Mouse (Mus musculus) gonadal fat pad, adult 2 months (tissue): ENCODE data around the gene Ugt1a9. TPM values are rescaled to one million over a fixed set of nuclear protein-coding genes. Genes with fewer than 3 reads are reported as not detected.

Source experiments
- DNase-seq: peaks from one replicate; pipeline ENCODE4 v3.0.0-alpha.2; 2012; ENCODE audit warnings: low read depth
- polyA plus RNA-seq: library from polyadenylated mRNA; depleted of rRNA; stranded (reverse); fragments of >200 nt; gene quantifications from 2 replicates; pipeline ENCODE4 v1.2.3, GENCODE M21; 2012; rRNA removed

The Ugt1a9 gene
- polyA plus RNA-seq, 1 experiment, result 0.14 TPM

GRCm38 (mm10) chr1:88258881-88259642 is 188.5 kb downstream of the Ugt1a9 start:
- DNase-seq, result no peak

GRCm38 (mm10) chr1:88259643-88260024 is 189.0 kb downstream of the Ugt1a9 start:
- DNase-seq, result no peak

- no peak for DNase-seq
Observed at GRCm38 (mm10) chr1:88260114-88260513, 189.5 kb downstream of the Ugt1a9 start.

- no peak for DNase-seq
Observed at GRCm38 (mm10) chr1:88260604-88261377, 190.2 kb downstream of the Ugt1a9 start.

- no peak for DNase-seq
Observed at GRCm38 (mm10) chr1:88261706-88262105, 191.1 kb downstream of the Ugt1a9 start.

- DNase-seq, result no peak
Observed at GRCm38 (mm10) chr1:88262255-88262654, 191.7 kb downstream of the Ugt1a9 start.

- DNase-seq, result no peak
Observed at GRCm38 (mm10) chr1:88262961-88263360, 192.4 kb downstream of the Ugt1a9 start.

GRCm38 (mm10) chr1:88263778-88264177 is 193.2 kb downstream of the Ugt1a9 start:
- DNase-seq, result no peak

- DNase-seq, result no peak
Observed at GRCm38 (mm10) chr1:88264237-88264868, 193.8 kb downstream of the Ugt1a9 start.

- DNase-seq, result no peak
Observed at GRCm38 (mm10) chr1:88264869-88265240, 194.3 kb downstream of the Ugt1a9 start.

GRCm38 (mm10) chr1:88266123-88266522 is 195.5 kb downstream of the Ugt1a9 start:
- DNase-seq, result no peak

GRCm38 (mm10) chr1:88267489-88267888 is 196.9 kb downstream of the Ugt1a9 start:
- no peak for DNase-seq

- no peak for DNase-seq
Observed at GRCm38 (mm10) chr1:88268070-88268469, 197.5 kb downstream of the Ugt1a9 start.

Other genes with a start within 250 kb of the Ugt1a9 start
- gene Dgkd, start 217.5 kb upstream of the Ugt1a9 start, polyA plus RNA-seq, result 44.3 and 47.5 TPM in 2 replicates
- gene Usp40, start 62.2 kb upstream of the Ugt1a9 start, polyA plus RNA-seq, result 11.2 and 12.0 TPM in 2 replicates
- not detected in 2 replicates for gene Ugt1a10, start 15.4 kb upstream of the Ugt1a9 start, polyA plus RNA-seq
- gene Ugt1a8, start 17.0 kb downstream of the Ugt1a9 start, polyA plus RNA-seq, result 0.06 and 0.19 TPM in 2 replicates
- 8.3 and 11.2 TPM in 2 replicates for gene Ugt1a7c, start 24.3 kb downstream of the Ugt1a9 start, polyA plus RNA-seq
- 10.2 and 62.3 TPM in 2 replicates for gene Ugt1a6b, start 32.5 kb downstream of the Ugt1a9 start, polyA plus RNA-seq
- gene Ugt1a6a, start 64.0 kb downstream of the Ugt1a9 start, polyA plus RNA-seq, result 53.7 and 76.4 TPM in 2 replicates
- 0.13 and 0.27 TPM in 2 replicates for gene Ugt1a5, start 95.2 kb downstream of the Ugt1a9 start, polyA plus RNA-seq
- 0.16 TPM in 1 of 2 replicates, not detected in the other for gene Ugt1a2, start 129.8 kb downstream of the Ugt1a9 start, polyA plus RNA-seq
- 4.1 and 6.9 TPM in 2 replicates for gene Dnajb3, start 135.0 kb downstream of the Ugt1a9 start, polyA plus RNA-seq
- 1.2 and 1.3 TPM in 2 replicates for gene Ugt1a1, start 141.2 kb downstream of the Ugt1a9 start, polyA plus RNA-seq
- 52.3 and 83.6 TPM in 2 replicates for gene Mroh2a, start 156.2 kb downstream of the Ugt1a9 start, polyA plus RNA-seq
- 67.1 and 68.4 TPM in 2 replicates for gene Hjurp, start 206.8 kb downstream of the Ugt1a9 start, polyA plus RNA-seq
- 0.03 TPM in 1 of 2 replicates, not detected in the other for gene Trpm8, start 206.9 kb downstream of the Ugt1a9 start, polyA plus RNA-seq